Mouse (Mus musculus): ENCODE measurements around the gene Ofcc1. TPM values are rescaled to one million over a fixed set of nuclear protein-coding genes. Genes with fewer than 3 reads are reported as not detected.

Ofcc1 gene
- polyA plus RNA-seq, 1 experiment, result not detected

GRCm38 (mm10) chr13:40320814-40321525 is 40.3 kb downstream of the Ofcc1 start:
- no peak overlapping the region for H3K4me3 ChIP-seq
- no peak for TF ChIP-seq E2F4 (IDR thresholded peaks at IDR 0.05; ENCODE audit: insufficient read depth)
- TF ChIP-seq USF1 (IDR thresholded peaks at IDR 0.05; ENCODE audit: low read depth), result no peak
- no peak for TF ChIP-seq SRF (IDR thresholded peaks at IDR 0.05; ENCODE audit: control insufficient read depth, insufficient read length, low read depth)
- no peak for TF ChIP-seq REST (IDR thresholded peaks at IDR 0.05; ENCODE audit: insufficient read depth, insufficient read length)
- TF ChIP-seq MYOG (IDR thresholded peaks at IDR 0.05; ENCODE audit: control insufficient read depth in 1 of 3, insufficient read depth in 1 of 3, insufficient read length in 2 of 3, low read depth in 2 of 3), result no peak
- TF ChIP-seq TCF12 (IDR thresholded peaks at IDR 0.05; ENCODE audit: insufficient read depth, poor library complexity, severe bottlenecking), result no peak
- TF ChIP-seq CEBPB (IDR thresholded peaks at IDR 0.05; ENCODE audit: insufficient read depth, poor library complexity, severe bottlenecking), result no peak
- no peak for TF ChIP-seq POLR2AphosphoS2 (IDR thresholded peaks at IDR 0.05; ENCODE audit: insufficient read length, low read depth)
- no peak for TF ChIP-seq MAX (IDR thresholded peaks at IDR 0.05; ENCODE audit: low read depth)
- TF ChIP-seq MYOD1 (IDR thresholded peaks at IDR 0.05; ENCODE audit: control insufficient read depth in 1 of 3, insufficient read length in 2 of 3, low read depth in 2 of 3), result no peak
- TF ChIP-seq POLR2A (IDR thresholded peaks at IDR 0.05; ENCODE audit: insufficient read length, low read depth), result no peak
- no peak for TF ChIP-seq TCF3 (IDR thresholded peaks at IDR 0.05; ENCODE audit: insufficient read length, low read depth)
- H3K36me3 ChIP-seq (ENCODE audit: control insufficient read depth, insufficient read depth), result no peaks in the 10 kb centered on the region
- no peak overlapping the region for H3ac ChIP-seq (ENCODE audit: control insufficient read depth, insufficient read length)
- no peak overlapping the region for H3K4me2 ChIP-seq (ENCODE audit: low read depth)
- H3K79me2 ChIP-seq (ENCODE audit: control insufficient read depth, insufficient read depth), result no peaks in the 10 kb centered on the region
- H3K27me3 ChIP-seq (ENCODE audit: control insufficient read depth, insufficient read depth, insufficient read length), result no peaks in the 10 kb centered on the region

DNA sequence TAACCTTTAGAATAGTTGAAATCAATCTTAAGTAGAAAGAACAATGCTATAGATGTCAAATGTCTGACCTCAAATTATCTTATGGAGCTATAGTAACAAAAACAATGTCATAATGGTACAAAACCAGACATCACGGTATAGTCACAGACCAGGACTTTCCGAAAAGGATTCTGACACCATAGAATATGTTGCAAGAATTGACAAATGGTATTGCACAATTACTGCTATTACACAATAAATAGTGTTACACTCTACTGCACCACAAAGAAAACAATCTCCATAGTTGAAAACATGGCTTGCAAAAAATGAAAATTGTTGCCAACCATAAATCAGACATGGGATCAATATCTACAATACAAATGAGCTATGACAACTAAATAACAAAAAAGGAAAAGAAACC is 43.5 kb downstream of the Ofcc1 start:
- Histone ChIP-seq H3K4me2 (ENCODE audit: low read depth) (no peak overlapping the region), H3K36me3 (ENCODE audit: control insufficient read depth, insufficient read depth) (no peaks in the 10 kb centered on the region), H3K4me3 (no peak overlapping the region), H3K79me2 (ENCODE audit: control insufficient read depth, insufficient read depth) (no peaks in the 10 kb centered on the region), H3K27me3 (ENCODE audit: control insufficient read depth, insufficient read depth, insufficient read length) (no peaks in the 10 kb centered on the region), H3ac (ENCODE audit: control insufficient read depth, insufficient read length) (no peak overlapping the region)
- TF ChIP-seq CEBPB (IDR thresholded peaks at IDR 0.05; ENCODE audit: insufficient read depth, poor library complexity, severe bottlenecking) (no peak), TCF3 (IDR thresholded peaks at IDR 0.05; ENCODE audit: insufficient read length, low read depth) (no peak), TCF12 (IDR thresholded peaks at IDR 0.05; ENCODE audit: insufficient read depth, poor library complexity, severe bottlenecking) (no peak), MYOG (IDR thresholded peaks at IDR 0.05; ENCODE audit: control insufficient read depth in 1 of 3, insufficient read depth in 1 of 3, insufficient read length in 2 of 3, low read depth in 2 of 3) (no peak), MAX (IDR thresholded peaks at IDR 0.05; ENCODE audit: low read depth) (no peak), POLR2AphosphoS2 (IDR thresholded peaks at IDR 0.05; ENCODE audit: insufficient read length, low read depth) (no peak), POLR2A (IDR thresholded peaks at IDR 0.05; ENCODE audit: insufficient read length, low read depth) (no peak), REST (IDR thresholded peaks at IDR 0.05; ENCODE audit: insufficient read depth, insufficient read length) (no peak), SRF (IDR thresholded peaks at IDR 0.05; ENCODE audit: control insufficient read depth, insufficient read length, low read depth) (no peak), MYOD1 (IDR thresholded peaks at IDR 0.05; ENCODE audit: control insufficient read depth in 1 of 3, insufficient read length in 2 of 3, low read depth in 2 of 3) (no peak), E2F4 (IDR thresholded peaks at IDR 0.05; ENCODE audit: insufficient read depth) (no peak), USF1 (IDR thresholded peaks at IDR 0.05; ENCODE audit: low read depth) (no peak)

DNA sequence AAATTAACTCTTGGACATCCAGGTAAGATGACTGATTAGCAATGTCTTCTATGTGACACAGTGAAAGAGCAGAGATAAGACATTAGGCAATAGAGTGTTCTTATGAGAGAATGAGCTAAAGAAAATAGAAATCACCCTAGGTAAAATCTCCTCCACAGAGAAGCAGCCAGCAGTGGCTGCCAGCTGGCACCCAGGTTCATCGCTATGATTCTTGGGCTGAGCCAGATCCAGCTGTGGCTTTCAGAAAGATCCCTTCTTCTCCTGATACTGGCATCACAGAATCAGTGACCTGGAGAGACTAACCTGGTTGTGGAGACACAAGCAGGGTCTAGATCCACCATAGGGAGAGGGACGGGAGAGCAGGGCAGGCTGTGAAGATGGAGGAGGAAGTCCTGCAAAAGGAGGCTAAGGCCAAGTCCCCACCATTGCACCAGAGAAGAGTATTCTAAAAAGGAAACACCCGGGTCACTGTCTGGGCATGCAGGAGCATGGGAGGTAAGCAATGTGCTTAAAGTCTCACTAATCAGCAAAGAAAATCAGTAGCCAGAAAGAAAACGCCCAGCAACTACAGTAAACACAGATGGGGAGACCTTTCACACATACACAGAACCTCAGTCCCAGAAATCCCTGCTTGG is 46.0 kb downstream of the Ofcc1 start:
- no peak overlapping the region for H3ac ChIP-seq (ENCODE audit: control insufficient read depth, insufficient read length)
- H3K36me3 ChIP-seq (ENCODE audit: control insufficient read depth, insufficient read depth), result no peaks in the 10 kb centered on the region
- H3K4me2 ChIP-seq (ENCODE audit: low read depth), result no peak overlapping the region
- no peaks in the 10 kb centered on the region for H3K27me3 ChIP-seq (ENCODE audit: control insufficient read depth, insufficient read depth, insufficient read length)
- no peaks in the 10 kb centered on the region for H3K79me2 ChIP-seq (ENCODE audit: control insufficient read depth, insufficient read depth)
- TF ChIP-seq POLR2AphosphoS2 (IDR thresholded peaks at IDR 0.05; ENCODE audit: insufficient read length, low read depth), result no peak
- TF ChIP-seq CEBPB (IDR thresholded peaks at IDR 0.05; ENCODE audit: insufficient read depth, poor library complexity, severe bottlenecking), result no peak
- TF ChIP-seq TCF3 (IDR thresholded peaks at IDR 0.05; ENCODE audit: insufficient read length, low read depth), result no peak
- no peak for TF ChIP-seq E2F4 (IDR thresholded peaks at IDR 0.05; ENCODE audit: insufficient read depth)
- TF ChIP-seq TCF12 (IDR thresholded peaks at IDR 0.05; ENCODE audit: insufficient read depth, poor library complexity, severe bottlenecking), result no peak
- no peak for TF ChIP-seq REST (IDR thresholded peaks at IDR 0.05; ENCODE audit: insufficient read depth, insufficient read length)
- TF ChIP-seq MYOG (IDR thresholded peaks at IDR 0.05; ENCODE audit: control insufficient read depth in 1 of 3, insufficient read depth in 1 of 3, insufficient read length in 2 of 3, low read depth in 2 of 3), result no peak
- no peak for TF ChIP-seq USF1 (IDR thresholded peaks at IDR 0.05; ENCODE audit: low read depth)
- TF ChIP-seq POLR2A (IDR thresholded peaks at IDR 0.05; ENCODE audit: insufficient read length, low read depth), result no peak
- no peak for TF ChIP-seq MAX (IDR thresholded peaks at IDR 0.05; ENCODE audit: low read depth)
- no peak for TF ChIP-seq SRF (IDR thresholded peaks at IDR 0.05; ENCODE audit: control insufficient read depth, insufficient read length, low read depth)
- TF ChIP-seq MYOD1 (IDR thresholded peaks at IDR 0.05; ENCODE audit: control insufficient read depth in 1 of 3, insufficient read length in 2 of 3, low read depth in 2 of 3), result no peak
- H3K4me3 ChIP-seq, result no peak overlapping the region

- no peak overlapping the region for H3K4me2 ChIP-seq (ENCODE audit: low read depth)
- no peak overlapping the region for H3K4me3 ChIP-seq
- H3ac ChIP-seq (ENCODE audit: control insufficient read depth, insufficient read length), result no peak overlapping the region
- no peaks in the 10 kb centered on the region for H3K27me3 ChIP-seq (ENCODE audit: control insufficient read depth, insufficient read depth, insufficient read length)
- no peaks in the 10 kb centered on the region for H3K79me2 ChIP-seq (ENCODE audit: control insufficient read depth, insufficient read depth)
- no peak for TF ChIP-seq POLR2A (IDR thresholded peaks at IDR 0.05; ENCODE audit: insufficient read length, low read depth)
- no peak for TF ChIP-seq SRF (IDR thresholded peaks at IDR 0.05; ENCODE audit: control insufficient read depth, insufficient read length, low read depth)
- TF ChIP-seq E2F4 (IDR thresholded peaks at IDR 0.05; ENCODE audit: insufficient read depth), result no peak
- no peak for TF ChIP-seq MYOD1 (IDR thresholded peaks at IDR 0.05; ENCODE audit: control insufficient read depth in 1 of 3, insufficient read length in 2 of 3, low read depth in 2 of 3)
- H3K36me3 ChIP-seq (ENCODE audit: control insufficient read depth, insufficient read depth), result no peaks in the 10 kb centered on the region
Observed at GRCm38 (mm10) chr13:40292891-40293290, 68.4 kb downstream of the Ofcc1 start.

All from myocyte (in vitro differentiated cells).